Mouse (Mus musculus) testis, adult 2 months (tissue): Measurements from ENCODE around the gene Snrnp35.

Experiments used
- CTCF ChIP-seq: fragments of 200-500 bp; IDR thresholded peaks from 2 replicates; pipeline ENCODE4 v1.5.1; 2012; ENCODE audit warnings: low read depth, mild to moderate bottlenecking, inconsistent platforms, low read length, moderate library complexity; ENCODE audit not compliant: control insufficient read depth, insufficient read depth, insufficient replicate concordance
- POLR2A ChIP-seq: fragments of 200-500 bp; IDR thresholded peaks from 2 replicates; pipeline ENCODE4 v1.6.1; 2012; ENCODE audit warnings: low read depth, mild to moderate bottlenecking, inconsistent platforms, low read length, moderate library complexity; ENCODE audit not compliant: control insufficient read depth

DNA sequence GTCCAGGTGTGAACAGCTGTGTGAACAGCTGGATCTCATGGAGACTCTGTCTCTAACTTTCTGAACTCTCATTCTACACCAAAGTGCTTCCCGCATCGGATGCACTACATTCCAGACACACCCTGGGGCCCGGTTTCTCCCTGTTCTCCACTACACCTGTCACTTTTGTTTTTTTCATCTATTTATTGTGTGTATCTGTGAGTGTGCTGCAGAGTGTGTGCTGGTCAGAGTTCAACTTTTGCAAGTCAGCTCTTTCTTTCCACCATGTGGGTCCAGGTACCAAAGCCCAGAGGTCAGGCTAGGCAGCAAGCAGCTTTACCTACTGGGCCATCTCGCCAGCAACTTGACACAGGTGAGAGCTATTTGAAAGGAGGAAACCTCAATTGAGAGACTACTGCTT lies 22.3 kb downstream of the Snrnp35 start:
- TF ChIP-seq CTCF: no peak
- no peak for TF ChIP-seq POLR2A
